Mouse (Mus musculus) spleen, adult 12 weeks (tissue): ENCODE results near the gene Mrps18b.

Source experiments
- DNase-seq: peaks from one replicate; pipeline ENCODE4 v3.0.0; 2022; ENCODE audit warnings: low spot score

Gene Mrps18b

GRCm38 (mm10) chr17:35918276-35919059 lies 2.3 kb upstream of the Mrps18b start:
- DNase-seq = peak; percentile 42

DNA sequence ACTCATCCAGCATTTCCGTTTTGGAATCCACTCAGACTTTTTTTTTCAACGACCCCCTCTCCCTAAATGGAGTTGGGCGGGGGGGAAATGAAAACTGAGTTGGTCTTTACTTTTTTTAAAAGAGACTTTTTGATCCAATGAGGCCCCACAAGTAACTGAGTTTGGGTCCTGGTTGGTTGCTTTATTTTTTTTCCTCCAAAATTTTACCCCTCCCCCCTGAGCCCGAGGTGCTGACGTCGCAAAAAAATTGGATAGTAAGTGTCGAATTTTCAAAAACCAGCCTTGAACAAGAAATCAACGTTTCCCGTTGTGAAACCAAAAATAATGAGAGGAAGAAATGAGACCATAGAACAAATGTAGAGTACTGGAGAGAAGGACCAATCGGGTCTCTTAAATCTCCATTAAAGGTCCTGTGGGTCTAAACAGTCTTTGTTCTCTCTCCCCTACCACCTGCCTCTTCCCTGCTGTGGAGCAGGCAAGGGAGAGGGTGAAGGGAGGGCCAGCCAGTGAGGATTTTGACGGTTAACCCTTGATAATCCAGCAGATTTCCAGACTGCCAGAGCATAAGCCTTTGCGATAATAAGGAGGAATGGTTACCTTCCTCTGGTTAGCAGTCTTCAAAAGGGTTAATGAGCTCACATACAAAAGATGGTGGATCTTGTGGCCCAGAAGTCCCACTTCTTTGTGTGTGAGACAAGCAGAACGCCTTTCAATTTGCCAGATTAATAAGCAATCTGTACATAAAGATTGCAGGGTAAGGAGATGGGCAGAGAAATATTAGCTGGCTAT lies 1.5 kb upstream of the Mrps18b start:
- DNase-seq = peak; percentile 51

- DNase-seq = no peak
These were observed 914 bp upstream of the Mrps18b start for GRCm38 (mm10) chr17:35917143-35917462.

- DNase-seq = no peak
These were observed 472 bp downstream of the Mrps18b start for GRCm38 (mm10) chr17:35915538-35916296.

- DNase-seq = no peak
These were observed 1.2 kb downstream of the Mrps18b start for GRCm38 (mm10) chr17:35914975-35915374.

DNA sequence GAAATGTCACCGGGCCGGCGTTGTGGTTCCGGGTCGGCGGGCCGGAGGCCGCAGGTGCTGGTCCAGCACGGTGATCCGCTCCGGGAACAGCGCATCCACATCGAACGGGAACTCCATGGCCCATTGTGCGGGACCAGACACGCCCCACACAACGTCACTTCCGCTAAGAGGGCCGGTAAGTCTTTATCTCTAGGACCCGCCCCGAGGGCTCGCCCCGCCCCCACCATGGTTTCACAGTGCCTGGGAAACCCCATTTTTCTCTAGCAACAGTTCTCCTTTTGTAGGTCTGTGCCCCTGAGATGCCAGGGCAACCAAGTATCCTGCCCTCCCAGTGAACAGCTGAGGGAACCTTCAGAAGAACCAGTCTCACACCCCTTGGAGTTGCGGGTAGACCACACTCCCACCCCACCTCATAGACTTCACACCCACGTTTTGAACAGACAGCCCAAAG lies 6.2 kb downstream of the Mrps18b start, which contains the start of gene Atat1:
Gene Atat1, minus strand, starts transcription at position 157 of the 451 bp plus-strand sequence.
- DNase-seq = peak; percentile 93

GRCm38 (mm10) chr17:35909186-35909918 lies 6.8 kb downstream of the Mrps18b start:
- no peak for DNase-seq

GRCm38 (mm10) chr17:35907609-35908008 lies 8.6 kb downstream of the Mrps18b start:
- DNase-seq = no peak

GRCm38 (mm10) chr17:35905587-35905986 lies 10.6 kb downstream of the Mrps18b start:
- DNase-seq = no peak

DNA sequence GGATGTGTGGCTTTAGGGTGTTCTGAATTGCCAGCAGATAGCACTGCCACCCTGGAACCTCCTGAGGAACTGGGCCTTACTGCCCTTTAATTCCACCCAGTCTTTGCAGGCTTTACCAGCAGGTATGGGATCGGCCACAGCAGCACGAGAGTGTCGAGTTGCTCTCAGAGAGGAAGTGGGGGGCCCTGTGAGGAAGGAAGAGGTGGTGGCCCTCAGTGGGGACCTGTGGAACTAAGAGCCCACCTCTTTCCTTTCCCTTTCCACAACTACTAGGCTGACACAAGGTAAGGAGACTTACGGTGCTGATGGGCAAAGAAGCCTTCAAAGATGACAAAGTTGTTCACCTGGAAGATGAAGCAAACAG lies 12.2 kb downstream of the Mrps18b start:
- DNase-seq = no peak

GRCm38 (mm10) chr17:35903343-35903991 lies 12.7 kb downstream of the Mrps18b start:
- no peak for DNase-seq

DNA sequence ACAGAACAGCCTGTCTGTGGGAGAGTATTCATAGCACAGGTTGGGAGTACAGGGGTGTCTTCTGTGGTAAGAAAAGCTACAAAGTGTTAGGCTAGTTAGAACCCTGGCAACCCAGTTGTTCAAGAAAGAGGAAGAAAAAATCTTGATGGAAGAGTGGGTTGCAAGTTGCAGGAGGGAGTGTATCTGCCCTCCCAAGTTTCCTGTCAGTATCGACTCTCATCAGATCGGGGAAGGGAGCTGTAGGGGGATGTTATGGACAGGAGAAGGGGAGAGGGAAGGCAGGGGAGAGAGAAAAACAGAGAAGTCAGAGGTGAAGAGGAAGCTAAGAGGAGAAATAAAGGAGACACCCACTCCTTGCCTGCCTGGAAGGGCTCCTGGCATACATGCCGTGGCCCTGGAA lies 15.6 kb downstream of the Mrps18b start:
- DNase-seq = no peak

DNA sequence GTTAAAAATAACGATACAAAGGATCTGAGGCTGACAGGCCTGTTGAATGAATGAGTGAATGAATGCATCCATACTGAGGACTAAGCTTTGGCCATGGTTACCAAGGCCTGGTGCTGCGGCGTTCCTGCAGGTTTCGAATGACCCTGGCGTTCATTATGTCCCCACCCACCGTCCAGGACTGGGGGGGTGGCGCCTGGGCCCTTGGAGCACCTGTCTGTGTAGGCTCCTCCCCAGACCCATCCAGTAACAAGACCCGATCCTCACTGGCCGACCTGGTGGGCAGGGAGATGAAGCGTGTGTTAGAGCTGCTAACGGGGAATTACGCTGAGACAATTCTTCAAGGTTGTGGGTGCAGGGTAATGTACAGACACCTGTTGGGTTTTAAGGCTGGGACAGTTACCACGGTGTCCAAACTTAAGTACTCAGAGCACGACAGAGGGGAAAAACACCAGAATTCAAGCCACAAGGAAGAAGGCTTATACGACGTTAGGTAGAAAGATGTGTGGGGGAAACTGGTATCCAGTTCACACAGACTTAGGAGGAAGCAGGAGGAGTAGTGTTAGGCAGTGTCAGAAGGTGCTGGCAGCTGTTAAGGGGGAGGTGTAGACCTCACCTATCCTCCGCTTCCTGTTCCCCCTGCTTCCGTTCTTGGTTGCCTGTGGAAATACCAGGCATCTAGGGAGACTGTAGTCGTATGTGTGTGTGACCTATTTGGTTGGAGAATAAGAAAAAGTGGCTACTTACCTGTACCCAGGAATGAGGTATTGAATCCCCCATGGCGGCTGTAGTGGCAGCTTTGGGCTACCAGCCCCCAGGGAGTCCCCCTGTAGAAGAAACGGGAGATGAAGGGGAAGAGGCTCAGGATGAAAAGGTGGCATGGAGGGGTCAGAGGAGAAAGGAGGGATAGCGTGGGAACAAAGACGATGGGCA lies 18.3 kb downstream of the Mrps18b start:
- no peak for DNase-seq

GRCm38 (mm10) chr17:35896781-35897643 lies 19.2 kb downstream of the Mrps18b start, which contains the start of gene 2310061I04Rik:
2310061I04Rik (minus strand) TSS chr17:35897431.
- peak; percentile 84 for DNase-seq

DNA sequence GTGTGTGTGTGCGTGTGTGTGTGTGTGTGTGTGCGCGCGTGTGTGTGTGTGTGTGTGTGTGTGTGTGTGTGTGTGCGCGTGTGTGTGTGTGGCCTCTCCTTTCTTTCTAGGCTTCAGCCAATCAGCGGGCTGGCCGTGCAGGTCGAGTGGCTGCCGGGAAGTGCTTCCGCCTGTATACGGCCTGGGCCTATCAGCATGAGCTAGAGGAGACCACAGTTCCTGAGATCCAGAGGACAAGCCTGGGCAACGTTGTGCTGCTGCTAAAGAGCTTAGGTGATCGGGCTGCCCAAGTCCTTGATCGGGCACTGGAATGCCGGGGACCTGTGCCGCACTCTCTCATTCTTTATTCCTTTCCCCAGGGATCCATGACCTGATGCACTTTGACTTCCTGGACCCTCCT lies 28.5 kb downstream of the Mrps18b start:
- no peak for DNase-seq

DNA sequence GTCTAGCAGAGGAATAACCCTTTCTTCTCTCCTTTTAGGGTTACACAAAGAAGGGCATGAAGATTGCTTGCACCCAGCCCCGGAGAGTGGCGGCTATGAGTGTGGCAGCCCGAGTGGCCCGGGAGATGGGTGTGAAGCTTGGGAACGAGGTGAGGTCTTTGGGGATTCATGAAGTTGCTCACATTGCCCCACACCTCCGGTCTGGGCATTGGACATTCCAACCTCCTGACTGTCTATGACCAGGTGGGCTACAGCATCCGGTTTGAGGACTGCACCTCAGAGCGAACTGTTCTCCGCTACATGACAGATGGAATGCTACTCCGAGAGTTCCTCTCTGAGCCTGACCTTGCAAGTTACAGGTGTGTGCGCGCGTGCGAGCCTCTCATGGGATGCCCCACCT lies 32.4 kb downstream of the Mrps18b start:
- DNase-seq = no peak

GRCm38 (mm10) chr17:35882924-35883323 lies 33.3 kb downstream of the Mrps18b start:
- no peak for DNase-seq

- DNase-seq = peak; percentile 82
These were observed 36.7 kb downstream of the Mrps18b start, which contains the start of gene Dhx16 for GRCm38 (mm10) chr17:35879245-35880057. Dhx16 (plus strand) TSS chr17:35879819.
